Mouse (Mus musculus): Measurements from ENCODE around the gene Ip6k1.
"Not testable (repeated sequence)": the region's sequence is repeated elsewhere in the genome, so short reads cannot be mapped to it uniquely, and the experiment has no call there.

Gene Ip6k1

DNA sequence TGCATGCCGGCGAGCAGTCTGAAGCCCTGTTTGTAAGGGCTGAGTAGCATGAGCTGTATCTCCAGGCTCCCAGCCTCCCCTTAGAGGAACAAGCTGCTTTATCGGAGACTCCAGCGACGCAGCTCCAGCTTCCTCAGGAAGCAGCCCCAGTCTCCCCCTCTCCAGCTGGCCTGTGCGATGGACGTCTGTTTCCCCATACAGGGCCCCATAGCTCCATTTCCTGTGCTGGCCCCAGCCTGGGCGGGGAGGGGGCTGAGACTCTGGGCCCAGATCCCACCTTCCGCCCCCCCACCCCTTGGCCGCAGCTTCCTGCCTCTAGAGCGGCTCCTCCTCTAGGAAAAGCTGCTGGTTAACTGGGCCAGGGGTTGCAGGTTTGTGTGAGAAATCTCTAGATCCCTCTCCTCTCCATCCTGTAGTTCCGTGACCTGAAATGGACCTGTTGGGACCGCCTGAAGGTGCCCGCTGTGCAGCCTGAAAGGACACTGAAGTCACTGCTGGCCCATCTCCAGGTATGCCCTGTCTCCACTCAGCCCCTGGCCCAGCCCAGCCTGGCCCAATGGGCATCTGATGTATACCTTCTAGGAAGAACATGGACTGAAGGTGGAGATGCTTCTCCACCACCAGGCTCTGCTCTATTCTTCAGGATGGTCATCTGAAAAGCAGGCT is 19.5 kb upstream of the Ip6k1 start, which contains the start of gene Gm20661:
Gm20661 (plus strand) TSS at position 378 of the 666 bp plus-strand sequence.
- in situ Hi-C loops (cut with MseI, MboI) = no loop called here

DNA sequence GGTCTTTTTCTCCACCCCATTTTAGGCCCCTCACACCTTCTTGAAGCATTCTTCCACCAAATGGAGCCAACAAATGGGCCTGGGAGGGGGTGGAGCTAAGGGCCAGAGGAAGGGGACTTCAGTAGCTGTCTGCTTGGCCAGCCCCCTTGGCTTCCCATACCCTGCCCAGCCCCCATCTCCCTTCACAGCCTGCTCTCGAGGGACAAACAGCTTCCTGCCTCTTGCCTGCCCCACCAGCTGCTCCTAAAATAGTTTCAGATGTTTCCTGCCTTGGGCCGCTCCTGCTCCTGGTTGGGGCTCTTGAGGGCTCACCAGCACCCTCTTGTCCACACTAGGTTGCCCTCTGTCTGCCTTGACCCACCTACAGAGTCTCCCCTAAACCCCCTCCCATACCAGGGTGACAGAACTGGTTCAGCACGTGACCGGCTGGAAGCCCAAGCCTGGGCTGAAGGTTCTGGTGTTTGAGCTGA is 18.8 kb upstream of the Ip6k1 start:
- in situ Hi-C loops (cut with MseI, MboI) = no loop called here

DNA sequence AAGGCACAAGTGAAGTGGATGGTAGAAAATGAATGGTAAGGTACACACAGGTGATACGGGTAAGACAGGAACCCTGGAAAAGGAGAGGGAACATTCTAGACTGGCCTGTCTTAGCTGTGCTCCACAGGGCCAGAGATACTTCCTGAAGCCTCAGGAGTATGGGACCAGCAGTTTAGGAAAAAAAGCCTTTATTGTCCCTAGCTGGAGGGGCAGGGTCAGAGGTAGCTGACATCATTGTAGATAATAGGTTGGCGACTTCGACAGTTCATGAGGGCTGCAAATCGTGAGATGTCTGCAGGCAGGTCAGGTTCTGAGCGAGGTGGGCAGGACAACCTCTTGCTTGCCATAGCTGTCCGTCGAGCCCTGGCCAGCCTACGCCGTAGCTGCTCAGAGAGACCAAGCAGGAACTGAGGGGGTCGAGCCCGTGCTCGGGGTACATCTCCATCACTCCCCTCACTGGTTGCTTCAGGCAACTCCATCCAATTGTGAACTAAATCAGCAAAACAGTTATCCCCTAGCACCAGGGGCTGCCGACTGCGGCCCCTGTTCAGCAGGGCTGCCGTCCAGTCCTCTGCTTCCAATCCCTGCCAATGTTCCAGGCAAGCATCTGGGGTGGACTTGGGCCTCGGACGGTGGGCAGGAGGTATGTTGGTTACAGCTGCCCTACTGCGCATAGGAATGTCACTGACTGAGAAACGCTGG is 18.1 kb upstream of the Ip6k1 start:
- in situ Hi-C loops (cut with MseI, MboI) = no loop called here

DNA sequence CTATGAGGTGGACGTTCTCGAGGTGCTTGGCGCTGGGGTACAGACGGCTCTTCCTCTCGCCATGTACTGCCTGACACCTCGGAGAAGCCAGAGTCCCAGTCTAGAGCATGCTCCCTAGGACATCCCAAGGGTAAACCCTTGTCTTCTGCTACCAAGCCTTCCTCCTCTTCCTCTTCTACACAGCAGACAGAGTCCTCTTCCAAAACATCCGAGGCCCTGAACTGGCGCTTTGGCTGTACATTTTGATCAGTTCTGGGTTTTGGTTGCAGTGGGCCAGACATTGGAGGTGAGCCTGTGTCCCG is 17.6 kb upstream of the Ip6k1 start:
- in situ Hi-C loops (cut with MseI, MboI) = no loop called here

- in situ Hi-C loops (cut with MseI, MboI) = no loop called here
Observed at GRCm38 (mm10) chr9:107985131-107986119, 16.9 kb upstream of the Ip6k1 start, which contains the start of gene Inka1. Gene Inka1 (minus strand): TSS chr9:107985879.

DNA sequence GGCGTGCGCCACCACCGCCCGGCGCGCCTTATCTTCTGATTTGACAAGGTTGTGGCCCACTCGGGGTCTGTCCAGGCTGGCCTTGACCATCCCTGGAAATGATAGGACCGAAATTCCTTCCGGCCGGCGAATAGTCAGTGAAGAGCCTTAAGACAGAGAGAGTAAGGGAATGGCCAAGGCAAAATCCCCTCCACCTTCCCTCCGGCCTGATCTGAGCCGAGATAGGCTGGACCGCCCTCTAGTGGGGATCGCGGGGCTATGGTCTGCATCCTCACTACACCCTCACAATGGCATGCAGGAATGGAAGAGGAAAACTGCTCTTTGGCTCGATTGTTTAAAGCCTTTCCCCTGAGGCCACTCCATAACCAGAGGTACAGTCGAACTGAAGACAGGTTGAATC is 15.9 kb upstream of the Ip6k1 start:
- in situ Hi-C loops (cut with MseI, MboI) = no loop called here

DNA sequence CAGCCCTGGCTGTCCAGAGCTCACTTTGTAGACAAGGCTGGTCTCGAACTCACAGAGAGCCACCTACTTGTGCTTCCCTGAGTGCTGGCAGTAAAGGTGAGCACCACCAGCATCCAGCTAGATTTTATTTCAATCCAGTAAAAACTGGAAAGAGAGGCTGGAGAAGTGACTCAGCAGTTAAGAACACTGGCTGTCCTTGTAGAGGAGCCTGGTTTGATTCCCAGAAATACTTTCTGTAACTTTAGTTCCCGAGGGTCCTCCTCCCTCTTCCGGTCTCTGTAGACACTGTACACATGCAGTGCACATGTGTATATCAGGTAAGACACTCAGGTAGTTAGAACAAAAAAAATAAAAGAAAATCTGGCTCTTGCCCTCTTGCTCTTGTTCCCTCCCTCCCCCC is 14.4 kb upstream of the Ip6k1 start:
- in situ Hi-C loops (cut with MseI, MboI) = no loop called here

GRCm38 (mm10) chr9:107992197-107992596 is 10.1 kb upstream of the Ip6k1 start, which contains the start of gene Cdhr4:
Gene Cdhr4 (plus strand): TSS chr9:107992497.
- in situ Hi-C loops (cut with MseI, MboI) = no loop called here

GRCm38 (mm10) chr9:107993013-107993412 is 9.3 kb upstream of the Ip6k1 start:
- in situ Hi-C loops (cut with MseI, MboI) = no loop called here

GRCm38 (mm10) chr9:107994464-107994863 is 7.8 kb upstream of the Ip6k1 start:
- in situ Hi-C loops (cut with MseI, MboI) = no loop called here

DNA sequence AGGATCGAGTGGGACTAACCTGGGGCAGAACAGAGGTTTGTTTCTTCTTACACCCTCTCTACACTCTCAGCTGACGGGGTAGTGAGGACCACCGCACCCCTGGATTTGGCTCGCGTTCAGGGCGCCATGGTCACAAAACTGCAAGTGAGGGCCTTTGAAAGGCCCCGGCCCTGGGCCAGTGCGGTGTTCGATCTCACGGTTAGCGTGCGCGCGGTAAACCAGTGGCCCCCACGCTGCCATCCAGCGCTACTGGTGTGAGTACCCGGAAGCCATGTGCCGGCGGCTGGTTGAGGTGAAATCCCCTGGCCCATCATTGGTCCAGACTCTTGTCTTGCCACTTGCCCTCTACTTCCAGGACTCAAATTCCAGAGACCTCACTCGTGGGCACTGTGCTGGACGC is 6.8 kb upstream of the Ip6k1 start:
- in situ Hi-C loops (cut with MseI, MboI) = no loop called here

DNA sequence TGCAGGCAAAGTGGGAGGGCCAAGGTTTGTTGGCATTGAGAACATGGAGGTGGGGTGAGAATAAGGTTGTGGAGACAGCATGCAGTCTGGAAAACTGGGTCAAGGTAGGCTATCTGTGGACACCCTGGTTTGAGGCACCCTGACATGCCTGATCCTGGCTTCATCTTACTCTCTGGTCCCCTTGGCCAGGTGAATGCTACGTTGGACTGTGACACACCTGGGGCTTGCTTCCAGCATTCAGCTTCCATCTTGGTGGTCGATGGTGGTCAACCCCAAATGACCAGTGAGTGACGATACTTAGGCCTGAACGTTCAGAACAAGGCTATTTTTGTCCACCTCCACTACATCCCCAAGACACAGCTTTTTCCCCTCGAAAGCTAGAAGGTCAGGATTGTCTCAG is 6.3 kb upstream of the Ip6k1 start, which contains the start of gene Gm20662:
Gm20662 (plus strand) TSS at position 301 of the 400 bp plus-strand sequence.
- in situ Hi-C loops (cut with MseI, MboI) = no loop called here

DNA sequence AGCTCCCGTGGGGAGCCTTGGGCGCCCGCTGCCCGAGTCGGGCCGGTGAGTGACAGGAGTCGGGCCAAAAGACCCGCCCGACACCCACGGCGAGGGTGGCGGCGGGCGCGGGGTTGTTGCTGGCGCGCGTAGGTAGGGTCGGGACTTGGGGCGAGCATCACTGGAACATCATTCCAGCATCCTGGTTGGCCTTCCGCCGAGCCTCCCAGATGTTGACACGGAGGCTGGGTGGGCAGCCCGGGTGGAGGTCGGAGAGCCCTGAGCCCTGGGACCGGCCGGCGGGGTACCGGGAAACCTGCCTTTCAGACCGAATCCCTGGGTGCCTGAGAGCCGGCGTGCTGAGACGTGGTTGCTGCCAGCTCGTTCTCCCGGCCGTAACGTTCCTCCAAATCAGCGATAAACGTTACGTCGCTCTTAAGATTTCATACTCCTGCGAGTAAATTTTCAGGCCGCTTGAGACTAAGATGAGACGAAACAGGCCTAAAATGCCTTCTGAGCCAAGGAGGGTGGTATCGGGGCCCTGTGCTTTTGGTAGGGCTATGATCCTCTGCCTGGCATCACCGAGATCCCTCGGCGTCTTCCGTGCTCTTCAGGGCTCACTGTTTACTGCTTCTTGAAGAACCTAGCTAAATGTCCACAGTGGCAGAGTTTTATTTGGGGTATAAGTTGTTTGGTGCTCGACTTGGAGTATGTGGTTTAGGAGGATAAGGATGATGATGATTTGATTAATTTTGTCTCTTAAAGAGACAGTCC is 653 bp downstream of the Ip6k1 start:
- in situ Hi-C loops (cut with MseI, MboI) = no loop called here

- in situ Hi-C loops (cut with MseI, MboI) = no loop called here
Observed at GRCm38 (mm10) chr9:108003531-108003890, 1.2 kb downstream of the Ip6k1 start.

- in situ Hi-C loops (cut with MseI, MboI) = no loop called here
Observed at GRCm38 (mm10) chr9:108008041-108008440, 5.7 kb downstream of the Ip6k1 start.

DNA sequence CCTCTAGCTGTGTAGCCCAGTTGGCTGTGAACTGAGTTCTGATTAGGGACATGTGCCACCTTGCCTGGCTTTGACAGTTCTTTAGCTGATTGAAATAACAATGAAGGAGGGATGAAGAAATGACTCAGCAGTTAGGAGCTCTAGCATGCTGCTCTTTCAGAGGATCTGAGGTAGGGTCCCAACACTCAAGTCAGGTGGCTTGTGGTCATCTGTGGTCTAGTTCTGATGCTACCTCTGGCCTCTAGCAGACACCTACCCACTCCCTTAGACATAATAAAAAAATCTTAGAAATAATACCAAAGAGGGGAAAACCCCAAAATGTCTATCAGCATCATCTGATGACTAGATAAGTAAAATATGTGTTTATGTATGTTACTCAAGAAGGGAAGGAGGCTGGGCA is 8.1 kb downstream of the Ip6k1 start:
- in situ Hi-C loops (cut with MseI, MboI) = no loop called here

DNA sequence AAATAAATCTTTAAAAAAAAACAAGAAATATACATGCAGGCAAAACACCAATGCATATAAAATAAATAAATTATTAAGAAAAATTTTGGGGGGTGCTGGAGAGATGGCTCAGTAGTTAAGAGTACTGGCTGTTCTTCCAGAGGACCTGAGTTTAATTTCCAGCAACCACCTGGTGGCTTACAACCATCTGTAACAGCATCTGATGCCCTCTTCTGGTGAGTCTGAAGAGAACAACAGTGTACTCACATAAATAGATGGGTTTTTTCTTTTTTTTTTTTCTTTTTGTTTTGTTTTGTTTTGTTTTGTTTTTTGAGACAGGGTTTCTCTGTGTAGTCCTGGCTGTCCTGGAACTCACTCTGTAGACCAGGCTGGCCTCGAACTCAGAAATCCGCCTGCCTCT is 11.3 kb downstream of the Ip6k1 start:
- in situ Hi-C loops (cut with MseI, MboI) = not testable (repeated sequence)

- in situ Hi-C loops (cut with MseI, MboI) = no loop called here
Observed at GRCm38 (mm10) chr9:108017127-108017526, 14.8 kb downstream of the Ip6k1 start.

DNA sequence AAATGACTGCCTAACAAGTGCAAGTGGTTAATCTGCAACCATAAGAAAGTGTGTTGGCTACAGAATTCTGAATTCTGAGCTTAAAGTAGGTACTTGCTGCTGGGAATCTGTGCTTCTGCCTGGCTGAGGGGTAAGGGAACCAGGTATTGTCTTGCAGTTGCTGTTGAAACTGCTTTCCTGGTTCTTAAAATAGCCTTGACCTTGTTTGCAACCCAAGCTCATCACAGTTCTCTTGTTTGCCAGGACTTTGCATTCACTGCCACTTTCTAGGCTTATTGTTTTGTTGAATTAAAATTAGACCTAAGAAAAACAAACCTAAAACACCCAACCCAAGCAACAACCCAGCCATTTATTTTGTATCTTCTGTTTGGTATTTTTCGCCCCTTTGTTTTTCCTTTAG is 18.4 kb downstream of the Ip6k1 start:
- in situ Hi-C loops (cut with MseI, MboI) = no loop called here

DNA sequence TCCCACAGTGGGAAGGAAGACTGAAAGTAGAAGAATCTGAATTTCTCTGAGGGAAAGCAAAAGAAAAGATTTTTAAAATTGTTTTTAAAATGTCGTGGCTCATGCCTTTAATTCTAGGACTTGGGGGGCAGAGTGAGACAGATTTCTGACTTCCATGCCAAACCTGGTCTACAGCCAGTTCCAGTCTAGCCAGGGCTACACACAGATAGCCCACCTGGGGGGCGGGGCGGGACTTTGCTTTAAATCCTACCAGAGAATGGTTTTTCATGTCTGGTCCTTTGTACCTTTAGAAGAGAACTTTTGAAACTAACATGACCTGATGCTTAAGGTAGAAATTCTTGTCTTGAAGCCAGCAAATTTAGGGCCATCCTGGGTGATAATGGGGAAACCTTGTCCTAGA is 20.9 kb downstream of the Ip6k1 start:
- in situ Hi-C loops (cut with MseI, MboI) = no loop called here

GRCm38 (mm10) chr9:108026584-108026983 is 24.3 kb downstream of the Ip6k1 start:
- in situ Hi-C loops (cut with MseI, MboI) = no loop called here

Data from mouse trophoblast stem cell (cell line).